Comparison of ENCODE assay signal across 10 mouse cellular contexts in genomic region chrX:164004809-164005208, GRCm38 (mm10). TPM values are rescaled to one million over a fixed set of nuclear protein-coding genes. Genes with fewer than 3 reads are reported as not detected.
DNase-seq lines count a peak whose midpoint lies in the region; ATAC-seq and TF ChIP-seq lines count a peak whose summit lies in the region.
"Had no signal": no experiment of that assay in that cellular context is flagged by ENCODE, and none has a peak within 500 bp of the region (broad histone marks: within the 10 kb centered on the region; RNA-seq: fewer than 3 reads in every experiment).

No protein-coding gene starts in this region.

- H3K27ac ChIP-seq in kidney, adult 2 months (ENCODE audit: insufficient read depth, low read depth, low read length), result no peak overlapping the region
- H3K27ac ChIP-seq in bone marrow, adult 2 months (ENCODE audit: control insufficient read depth, insufficient read depth, low read depth, low read length, poor library complexity), result no peak overlapping the region
- H3K27ac ChIP-seq in midbrain, embryonic 12.5 days (replicated peaks), result no peak overlapping the region
- H3K27ac ChIP-seq: embryonic facial prominence, embryonic 12.5 days; limb, embryonic 15.5 days had no signal

- no peaks in the 10 kb centered on the region for H3K4me1 ChIP-seq in kidney, adult 2 months (ENCODE audit: control insufficient read depth, insufficient read depth, low read length)
- no peaks in the 10 kb centered on the region for H3K4me1 ChIP-seq in bone marrow, adult 2 months (ENCODE audit: control insufficient read depth, insufficient read depth, low read length)
- H3K4me1 ChIP-seq in midbrain, embryonic 12.5 days, result no peaks in the 10 kb centered on the region
- H3K4me1 ChIP-seq: embryonic facial prominence, embryonic 12.5 days; limb, embryonic 15.5 days had no signal

- H3K4me2 ChIP-seq in midbrain, embryonic 12.5 days (replicated peaks), result no peak overlapping the region
- H3K4me2 ChIP-seq: embryonic facial prominence, embryonic 12.5 days; limb, embryonic 15.5 days had no signal

- H3K9ac ChIP-seq in midbrain, embryonic 12.5 days (replicated peaks), result no peak overlapping the region
- H3K9ac ChIP-seq: embryonic facial prominence, embryonic 12.5 days; limb, embryonic 15.5 days had no signal

- peak; percentile 84 for ATAC-seq in CD4-positive, CD25-positive, alpha-beta regulatory T cell, adult 4 months
- peak; percentile 98 for ATAC-seq in granulocyte monocyte progenitor cell, adult 5-6 weeks (replicated peaks; ENCODE audit: poor library complexity, severe bottlenecking)
- ATAC-seq in midbrain, embryonic 12.5 days (ENCODE audit: low FRiP score, low read depth), result peak; percentile 76; the same call in 1 of the 2 replicates

- H3K4me3 ChIP-seq in kidney, adult 2 months (ENCODE audit: insufficient read depth, low read depth, low read length), result no peak overlapping the region
- no peak overlapping the region for H3K4me3 ChIP-seq in bone marrow, adult 2 months (replicated peaks; ENCODE audit: control insufficient read depth, low read depth, low read length)
- no peak overlapping the region for H3K4me3 ChIP-seq in midbrain, embryonic 12.5 days
- H3K4me3 ChIP-seq: embryonic facial prominence, embryonic 12.5 days; limb, embryonic 15.5 days had no signal

- peak; percentile 29 for DNase-seq in kidney, adult 2 months
- DNase-seq in kidney, adult 18-20 months, result no peak
- DNase-seq in right cerebral cortex, postnatal 25 days, result no peak
- no peak for DNase-seq in thymus, postnatal 14 days

- TF ChIP-seq CTCF in kidney, adult 2 months (conservative IDR thresholded peaks at IDR 0.05; ENCODE audit: insufficient read depth, insufficient read length, low read depth, low read length), result 0 out of 2 replicates have a peak, but pooled peaks have one; percentile 9
- 0 out of 2 replicates have a peak, but pooled peaks have one; percentile 9 for TF ChIP-seq CTCF in bone marrow, adult 2 months (IDR thresholded peaks at IDR 0.05; ENCODE audit: control insufficient read depth, insufficient read depth, low read length)

- no peaks in the 10 kb centered on the region for H3K9me3 ChIP-seq in midbrain, embryonic 12.5 days
- H3K9me3 ChIP-seq: embryonic facial prominence, embryonic 12.5 days; limb, embryonic 15.5 days had no signal

- H3K27me3 ChIP-seq in kidney, adult 2 months (replicated peaks; ENCODE audit: control insufficient read depth, insufficient read depth, low read length), result no peaks in the 10 kb centered on the region
- H3K27me3 ChIP-seq in midbrain, embryonic 12.5 days, result peaks cover 21% of the 10 kb centered on the region
- H3K27me3 ChIP-seq: embryonic facial prominence, embryonic 12.5 days; limb, embryonic 15.5 days had no signal

- H3K36me3 ChIP-seq in kidney, adult 2 months (ENCODE audit: control insufficient read depth, insufficient read depth, low read length), result no peaks in the 10 kb centered on the region
- H3K36me3 ChIP-seq in midbrain, embryonic 12.5 days, result no peaks in the 10 kb centered on the region
- H3K36me3 ChIP-seq: embryonic facial prominence, embryonic 12.5 days; limb, embryonic 15.5 days had no signal

- WGBS in kidney, adult 2 months, result 30% methylated on average over 2 of the region's 2 CpGs
- 30% methylated on average over 2 of the region's 2 CpGs for WGBS in bone marrow, adult 2 months
- 36% methylated on average over 2 of the region's 2 CpGs for WGBS in midbrain, embryonic 12.5 days

- TF ChIP-seq POLR2A in kidney, adult 2 months (IDR thresholded peaks at IDR 0.05; ENCODE audit: low read depth, low read length), result no peak
- no peak for TF ChIP-seq POLR2A in bone marrow, adult 2 months (IDR thresholded peaks at IDR 0.05; ENCODE audit: borderline replicate concordance, control insufficient read depth, low read depth, low read length)

RNA-seq across cellular contexts. Expression of gene Car5b, which starts 23.0 kb away (rescaled TPM):
- polyA plus RNA-seq in kidney, adult 2 months (2012; rRNA removed), result 45.6 and 49.1 TPM in 2 replicates
- polyA plus RNA-seq in CD4-positive, CD25-positive, alpha-beta regulatory T cell, adult 4 months (2017; shearing (Covaris generic)), result 1 to 10 TPM; 2.5 to 2.9 TPM
- polyA plus RNA-seq in bone marrow, adult 2 months (2011; ENCODE audit: insufficient read depth, insufficient read length, low replicate concordance, missing spikeins), result 0.84 and 1.2 TPM in 2 replicates
- total RNA-seq in granulocyte monocyte progenitor cell, adult 5-6 weeks (2014; fragmentation: Nextera tagmentation), result not detected in 2 replicates
- total RNA-seq in granulocyte monocyte progenitor cell, adult 5-6 weeks (2017), result 0.43 TPM in 1 of 2 replicates, not detected in the other
- polyA plus RNA-seq in midbrain, embryonic 12.5 days (2016; fragmentation: Nextera tagmentation; extraction: Ambion mirVana), result 0.24 and 0.38 TPM in 2 replicates

RNA-seq across cellular contexts. Expression of gene Zrsr2, which starts 46.3 kb away (rescaled TPM):
- 6.2 and 10.5 TPM in 2 replicates for polyA plus RNA-seq in kidney, adult 2 months (2012; rRNA removed)
- polyA plus RNA-seq in CD4-positive, CD25-positive, alpha-beta regulatory T cell, adult 4 months (2017; shearing (Covaris generic)), result 10 to 100 TPM; 39.8 to 45.1 TPM
- 52.8 and 63.6 TPM in 2 replicates for polyA plus RNA-seq in bone marrow, adult 2 months (2011; ENCODE audit: insufficient read depth, insufficient read length, low replicate concordance, missing spikeins)
- total RNA-seq in granulocyte monocyte progenitor cell, adult 5-6 weeks (2014; fragmentation: Nextera tagmentation), result 28.7 and 44.5 TPM in 2 replicates
- 42.5 and 65.0 TPM in 2 replicates for total RNA-seq in granulocyte monocyte progenitor cell, adult 5-6 weeks (2017)
- polyA plus RNA-seq in midbrain, embryonic 12.5 days (2016; fragmentation: Nextera tagmentation; extraction: Ambion mirVana), result 70.3 and 74.3 TPM in 2 replicates

Comparison
In these comparisons a context has a peak if more than half of its experiments do, and no peak if none do; other contexts are left out.
1. RNA of gene Car5b, which starts 23.0 kb away (polyA plus RNA-seq): 45.6 to 49.1 TPM in kidney, adult 2 months; 2.5 to 2.9 TPM in CD4-positive, CD25-positive, alpha-beta regulatory T cell, adult 4 months, 0.84 to 1.2 TPM in bone marrow, adult 2 months and 0.24 to 0.38 TPM in midbrain, embryonic 12.5 days; every median in the first group is over 10 times any median in the second.
2. Peak in every context shown above with its lines, with median percentiles within 50 percentile points of each other: ATAC-seq.